Mouse (Mus musculus) liver, postnatal 0 days (tissue): ENCODE data around the gene Foxc2.

ENCODE experiments used
- CTCF ChIP-seq: sonication (generic); IDR thresholded peaks from 2 replicates; pipeline ENCODE4 v1.5.1; 2016; ENCODE audit warnings: antibody characterized with exemption, low read depth
- EP300 ChIP-seq: IDR thresholded peaks from 2 replicates; pipeline ENCODE4 v1.6.1; 2016; ENCODE audit warnings: antibody characterized with exemption, low read depth, mild to moderate bottlenecking

GRCm38 (mm10) chr8:121129265-121129940, 13.4 kb downstream of the Foxc2 start:
- no peak for TF ChIP-seq EP300
- TF ChIP-seq CTCF, result no peak
